Mouse (Mus musculus) frontal cortex, postnatal 14 days (tissue): ENCODE results near the gene Ccl11.

Source experiments
- DNase-seq, 2 experiments: peaks; one replicate each; pipeline ENCODE4 v3.0.0; 2022; ENCODE audit warnings: low spot score in 2 of 2

Gene Ccl11

DNA sequence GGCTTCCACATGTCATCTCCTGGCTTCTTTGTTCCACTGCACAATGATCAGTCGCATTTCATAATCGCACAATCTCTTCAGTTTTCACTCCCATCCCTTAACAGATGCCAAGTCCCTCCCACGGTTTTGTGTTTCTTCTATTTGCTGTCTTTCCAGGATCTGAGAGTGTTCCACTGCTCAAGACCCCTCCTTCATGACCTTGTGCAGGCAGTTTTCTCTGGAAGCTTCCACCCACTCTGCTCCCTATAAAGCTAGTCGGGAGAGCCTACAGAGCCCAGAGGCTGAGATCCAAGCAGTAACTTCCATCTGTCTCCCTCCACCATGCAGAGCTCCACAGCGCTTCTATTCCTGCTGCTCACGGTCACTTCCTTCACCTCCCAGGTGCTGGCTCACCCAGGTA lies at the start of gene Ccl11:
TSS of gene Ccl11 (plus strand) at position 178 of the 400 bp plus-strand sequence.
- peak in 1 of 2 experiments; percentile 9 for DNase-seq

DNA sequence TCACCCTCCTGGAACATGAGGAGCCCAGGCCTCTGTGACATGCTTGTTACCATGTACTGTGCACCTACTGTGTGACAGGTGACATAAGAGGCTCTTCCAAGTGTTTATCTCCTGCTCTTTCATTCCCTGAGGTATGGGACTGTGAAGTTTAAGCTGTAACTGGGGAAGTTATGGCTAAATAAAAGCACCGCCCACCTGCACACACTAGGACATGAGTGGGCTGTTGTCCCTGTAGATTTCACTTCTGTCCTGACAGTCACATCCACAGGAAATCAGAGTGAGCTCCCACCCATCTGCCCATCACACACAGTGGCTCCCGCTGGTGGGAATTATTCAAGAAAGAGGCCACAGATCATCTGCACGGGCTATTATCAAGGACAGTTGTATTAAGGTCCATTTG lies 47.5 kb upstream of the Ccl11 start:
- DNase-seq = no peak

DNA sequence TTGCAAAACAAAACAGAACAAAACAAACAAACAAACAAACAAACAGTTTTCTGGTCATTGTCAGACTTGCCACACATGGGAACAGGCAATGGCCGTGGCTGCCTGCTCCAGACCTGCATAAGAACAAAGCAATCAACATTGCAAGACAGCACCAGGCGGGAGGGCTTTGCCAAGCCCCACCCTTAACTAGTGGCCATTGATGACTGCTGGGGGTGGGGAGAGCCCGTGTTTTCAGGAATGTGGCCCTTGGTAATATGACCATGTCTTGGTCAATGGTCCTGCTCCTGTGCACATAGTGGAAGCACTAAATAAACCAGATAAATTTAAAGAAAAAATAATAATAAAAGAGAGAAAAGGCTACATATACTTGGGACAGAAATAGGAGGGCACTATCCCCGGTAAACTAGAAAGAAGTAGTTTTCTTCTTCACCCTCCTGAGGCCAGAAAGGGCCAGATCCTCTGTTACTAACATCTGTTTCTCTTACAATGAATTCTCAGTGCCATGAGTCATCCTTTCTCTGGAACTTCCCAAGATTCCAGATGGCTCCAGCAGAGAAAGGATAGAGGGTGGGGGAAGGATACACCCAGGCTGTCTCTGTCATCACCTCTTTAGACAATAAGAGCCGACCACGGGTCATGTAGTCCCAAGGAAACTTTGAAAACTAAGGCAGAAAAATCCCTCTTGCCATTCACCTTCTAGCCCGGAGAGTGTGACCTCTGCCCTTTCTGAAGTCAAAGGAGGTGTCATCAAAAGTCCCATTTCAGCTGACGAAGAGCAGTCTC lies 46.0 kb upstream of the Ccl11 start:
- DNase-seq = no peak

DNA sequence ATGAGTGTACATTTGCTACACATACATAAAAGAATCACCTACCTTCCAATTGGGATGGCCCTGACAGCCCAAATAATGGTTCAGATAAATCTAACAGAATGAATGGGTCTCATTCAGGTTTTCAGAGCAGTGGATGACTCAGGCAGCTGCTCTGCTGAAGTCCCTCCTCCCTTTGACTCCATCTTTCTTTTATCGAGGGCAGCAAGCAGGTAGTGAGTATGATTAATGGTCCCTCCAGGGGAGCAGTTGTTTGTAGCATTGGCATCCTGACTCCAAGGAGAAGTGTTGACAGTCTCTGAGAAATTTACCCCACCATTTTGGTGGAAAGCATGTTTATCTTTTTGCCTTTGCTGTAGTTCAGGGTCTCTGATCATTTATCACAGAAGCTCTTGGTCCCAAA lies 43.9 kb upstream of the Ccl11 start:
- DNase-seq = no peak

DNA sequence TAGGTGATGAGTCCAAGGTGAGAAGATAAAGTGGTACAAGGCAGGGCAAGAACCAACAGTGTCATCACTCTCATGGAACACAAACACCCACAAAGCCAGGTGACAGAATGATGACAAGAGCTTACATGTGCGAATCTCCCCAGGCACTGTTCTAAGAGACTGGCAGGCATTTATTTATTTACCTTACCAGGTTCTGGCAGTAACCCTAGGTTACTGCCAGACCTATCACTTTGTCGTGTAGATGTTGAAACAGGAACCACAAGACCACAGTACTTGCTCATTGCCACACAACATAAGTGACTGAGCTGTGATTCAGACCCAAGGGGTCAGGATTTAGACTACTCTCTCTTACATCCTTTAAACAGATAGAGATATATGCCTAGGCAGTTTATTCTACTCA lies 42.6 kb upstream of the Ccl11 start:
- DNase-seq = no peak

DNA sequence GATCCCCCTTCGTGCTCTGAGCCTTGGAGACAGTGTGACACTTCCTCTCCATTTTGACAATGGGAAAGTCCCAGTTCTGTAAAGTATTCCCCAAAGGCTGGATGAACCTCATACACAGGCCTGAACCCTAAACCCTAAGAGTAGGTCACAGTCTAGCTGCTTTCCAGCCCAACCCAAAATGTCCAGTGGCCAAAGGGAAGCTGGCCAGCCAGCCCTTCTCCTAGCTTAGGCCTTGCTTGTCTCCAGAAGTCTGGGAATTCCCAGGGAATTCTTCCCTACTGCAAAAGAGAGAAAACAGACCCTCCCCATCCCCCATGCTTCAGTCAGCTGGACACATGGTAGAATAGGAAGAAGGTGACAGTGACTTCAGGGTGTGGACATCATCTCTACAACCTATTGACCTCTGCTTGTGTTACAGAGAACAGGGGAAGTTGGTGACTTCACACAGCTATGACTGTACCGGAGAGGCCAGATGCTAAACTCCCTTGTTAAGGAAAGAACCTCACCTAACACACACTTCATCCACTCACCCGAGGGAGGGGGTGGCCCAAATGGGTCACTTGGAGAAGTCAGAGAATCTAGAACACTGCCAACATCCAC lies 41.3 kb upstream of the Ccl11 start:
- DNase-seq = no peak

DNA sequence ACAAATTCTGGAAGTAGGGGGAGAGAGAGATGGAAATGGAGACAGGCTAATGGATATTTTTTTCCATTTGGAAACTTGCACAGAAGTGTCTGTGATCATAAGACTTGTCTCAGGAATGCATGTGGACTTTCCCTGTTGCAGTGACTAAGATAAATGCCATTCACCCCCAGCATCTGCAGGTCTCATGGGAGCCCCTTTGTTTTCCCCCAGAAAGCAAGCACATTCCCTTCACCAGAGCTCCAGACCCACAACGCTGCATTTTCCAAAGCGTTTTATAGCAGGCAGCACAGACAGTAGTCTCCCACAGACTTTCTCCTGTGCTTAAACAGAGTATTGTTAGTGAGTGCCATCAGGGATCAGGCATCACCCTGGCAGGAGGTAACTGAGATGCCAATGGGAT lies 38.2 kb upstream of the Ccl11 start:
- no peak for DNase-seq

DNA sequence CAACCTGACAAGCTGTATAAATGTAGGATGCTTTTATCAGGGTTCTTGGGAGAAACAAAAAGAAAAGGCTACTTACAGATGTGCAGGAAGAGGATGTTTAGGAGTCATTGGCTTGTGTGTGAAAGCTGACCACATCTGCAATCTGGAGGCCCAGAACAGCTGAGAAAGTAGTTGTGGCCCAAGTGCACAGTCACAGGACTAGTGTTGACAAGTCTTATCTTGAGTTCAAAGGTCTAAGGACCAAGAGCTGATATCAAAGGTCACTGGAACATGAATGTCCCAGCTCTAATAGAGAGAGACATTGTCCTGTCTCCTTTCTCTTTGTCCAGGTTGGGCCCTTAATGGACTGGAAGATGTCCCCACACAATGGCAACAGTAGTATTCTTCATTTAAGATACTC lies 37.8 kb upstream of the Ccl11 start:
- no peak for DNase-seq

DNA sequence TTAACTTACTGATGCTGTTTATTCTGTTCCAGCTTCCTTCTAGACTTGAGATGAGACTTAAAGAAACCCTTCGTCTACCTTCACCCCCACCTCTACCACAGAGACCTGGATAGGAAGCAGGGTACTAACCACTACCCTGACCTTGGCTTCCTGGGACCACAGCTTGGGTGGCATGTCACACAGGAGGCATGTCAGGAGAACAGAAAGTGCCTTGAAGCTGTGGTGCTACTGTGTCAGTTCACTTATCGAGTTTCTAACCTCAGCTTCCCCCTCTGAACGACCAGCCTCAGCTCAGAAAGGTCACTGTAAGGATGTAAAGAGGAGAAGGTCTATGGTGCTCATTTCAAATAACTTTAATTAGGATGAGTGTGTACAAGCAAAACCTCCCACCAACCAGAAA lies 36.2 kb upstream of the Ccl11 start:
- no peak for DNase-seq

DNA sequence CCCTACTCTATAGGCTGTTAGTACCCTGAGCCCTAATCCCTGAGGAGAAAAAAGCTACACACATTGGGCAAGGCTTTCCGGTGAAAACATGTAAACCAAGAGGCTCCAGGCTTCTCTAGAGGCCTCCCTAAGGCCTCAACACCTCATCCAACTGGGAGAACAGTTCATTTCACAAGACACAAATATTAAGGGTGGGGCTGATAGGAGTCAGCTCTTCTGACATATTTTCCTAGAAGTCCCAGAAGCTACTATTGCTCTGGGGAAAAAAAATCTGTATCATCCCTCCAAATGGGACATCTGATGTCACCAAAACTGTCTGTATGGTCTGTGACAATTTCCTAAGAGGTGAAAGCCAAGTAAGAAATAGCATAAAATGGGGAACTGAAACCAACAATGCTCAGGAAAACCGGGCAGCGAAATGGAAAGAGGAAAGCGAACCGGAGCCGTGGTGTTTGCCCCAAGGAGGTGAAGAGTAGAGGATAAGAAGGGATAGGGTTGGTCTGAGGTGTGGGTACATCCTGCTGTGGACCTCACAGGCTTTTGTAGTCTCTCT lies 35.0 kb upstream of the Ccl11 start:
- no peak for DNase-seq

DNA sequence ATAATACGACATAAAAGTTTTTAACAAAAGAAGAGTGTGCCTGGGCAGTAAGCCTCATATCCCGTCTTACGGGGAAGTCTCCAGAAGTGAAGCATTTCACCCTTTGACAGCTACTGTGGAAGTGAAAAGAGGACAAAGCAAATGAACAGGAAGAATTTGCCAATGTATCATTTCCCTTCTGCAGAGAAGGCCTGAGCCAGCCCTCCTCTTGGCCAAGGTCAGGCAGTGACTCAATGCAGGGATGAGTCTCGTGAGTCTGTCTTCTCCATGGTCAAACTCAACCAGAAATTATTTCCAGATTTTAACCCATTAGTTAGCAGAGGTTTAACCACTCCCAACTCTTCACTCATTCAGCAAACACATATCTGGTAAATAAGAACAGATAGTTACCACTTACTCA lies 33.9 kb upstream of the Ccl11 start:
- DNase-seq = no peak

DNA sequence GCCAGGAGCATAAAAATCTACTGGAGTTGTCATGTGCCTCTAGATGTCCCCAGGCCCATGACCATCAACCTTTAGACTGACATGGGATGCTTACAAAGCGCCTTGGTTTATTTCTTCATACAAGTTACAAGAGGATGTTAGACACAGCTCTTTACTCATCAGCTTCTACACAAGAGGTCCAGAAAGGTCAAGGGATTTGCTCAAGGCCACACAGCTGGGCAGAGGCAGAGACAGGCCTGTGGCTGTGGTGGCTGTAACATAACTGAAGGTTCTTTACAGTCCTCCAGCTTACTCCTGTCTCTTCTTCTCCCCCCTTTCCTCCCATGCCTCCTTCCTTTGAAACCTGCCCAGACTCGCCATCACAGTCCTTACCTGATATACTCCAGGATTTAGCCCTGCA lies 27.5 kb upstream of the Ccl11 start:
- DNase-seq = no peak

DNA sequence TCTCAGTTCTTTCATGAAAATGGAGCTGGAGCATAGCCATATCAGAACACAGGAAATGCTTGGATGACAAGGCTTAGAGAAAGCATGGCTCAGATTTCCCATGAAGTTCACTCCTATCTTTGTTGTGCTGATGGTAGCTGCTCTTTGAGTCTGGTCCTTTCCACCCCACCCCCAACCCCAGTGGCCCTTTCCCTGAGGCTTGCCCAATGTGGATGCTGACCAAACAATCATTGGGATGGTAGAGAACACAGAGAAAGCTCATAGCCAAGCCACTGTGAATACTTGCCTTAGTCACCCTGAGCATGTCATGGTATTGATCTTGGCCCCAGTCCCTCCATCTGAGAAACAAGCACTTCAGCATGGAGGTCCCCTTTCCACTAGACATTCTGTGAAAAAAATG lies 25.5 kb upstream of the Ccl11 start:
- DNase-seq = no peak

DNA sequence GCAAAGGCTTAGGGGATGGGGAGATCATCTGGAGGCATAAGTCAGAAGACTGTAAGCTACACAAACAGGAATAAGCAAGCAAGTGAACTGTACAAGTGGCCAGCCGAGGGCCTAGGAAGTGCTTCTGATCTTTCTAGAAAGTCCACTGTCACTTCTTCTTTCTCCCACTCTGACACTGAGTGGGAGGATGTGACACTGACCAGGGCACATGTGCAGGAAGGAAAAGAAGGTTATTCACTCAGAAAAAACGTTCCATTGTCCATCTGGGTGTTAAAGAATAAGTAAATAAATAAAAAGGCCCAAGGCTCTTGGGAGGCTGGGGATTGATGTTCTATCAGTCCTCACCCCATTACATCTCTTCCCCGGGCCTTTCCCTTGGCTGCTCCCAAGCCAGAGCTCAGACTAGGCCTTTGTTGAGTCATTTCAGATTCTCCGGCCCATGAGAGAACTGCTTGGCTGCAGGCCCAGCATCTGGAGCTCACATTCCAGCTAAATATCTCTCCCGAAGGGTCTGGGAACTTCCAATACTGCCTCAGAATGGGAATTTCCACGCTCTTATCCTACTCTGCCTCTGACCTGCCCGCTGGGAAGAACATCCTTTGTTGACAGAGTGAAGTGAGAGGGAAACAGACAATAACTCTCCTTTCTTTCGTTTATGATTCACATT lies 24.8 kb upstream of the Ccl11 start:
- no peak for DNase-seq

DNA sequence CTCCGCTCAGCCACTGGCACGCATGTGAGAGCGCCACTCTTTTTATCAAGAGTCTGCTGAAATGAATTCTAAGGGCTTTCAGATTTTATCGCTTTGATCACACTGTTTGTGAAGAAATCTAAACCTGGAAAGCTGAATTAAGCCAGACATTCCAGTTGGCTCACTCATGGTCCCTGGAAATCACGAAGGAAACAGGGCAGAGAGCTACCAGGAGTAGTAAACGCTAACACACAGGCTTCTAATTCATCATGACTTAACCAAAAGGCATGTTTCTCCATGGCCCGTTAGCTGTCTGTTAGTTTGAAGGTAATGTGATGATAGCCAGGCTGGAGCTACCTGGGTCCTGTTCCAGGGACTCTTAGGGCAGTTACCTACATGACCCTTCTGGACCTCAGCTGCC lies 23.2 kb upstream of the Ccl11 start:
- DNase-seq = no peak

DNA sequence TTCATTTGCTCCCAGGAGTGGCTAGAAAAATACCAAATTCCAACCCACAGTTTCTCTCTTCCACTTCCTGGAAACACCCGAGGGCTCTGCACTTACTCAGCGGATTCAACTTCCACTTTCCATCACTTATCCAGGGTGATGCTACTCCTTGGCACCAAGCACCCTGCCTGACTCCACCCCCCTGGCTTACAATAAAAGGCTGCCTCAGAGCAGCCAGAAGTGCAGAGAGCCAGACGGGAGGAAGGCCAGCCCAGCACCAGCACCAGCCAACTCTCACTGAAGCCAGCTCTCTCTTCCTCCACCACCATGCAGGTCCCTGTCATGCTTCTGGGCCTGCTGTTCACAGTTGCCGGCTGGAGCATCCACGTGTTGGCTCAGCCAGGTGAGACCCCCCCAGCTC lies 22.3 kb upstream of the Ccl11 start, which contains the start of gene Ccl2:
TSS of gene Ccl2 (plus strand) at position 216 of the 400 bp plus-strand sequence.
- DNase-seq = peak; percentile 35 to 55

DNA sequence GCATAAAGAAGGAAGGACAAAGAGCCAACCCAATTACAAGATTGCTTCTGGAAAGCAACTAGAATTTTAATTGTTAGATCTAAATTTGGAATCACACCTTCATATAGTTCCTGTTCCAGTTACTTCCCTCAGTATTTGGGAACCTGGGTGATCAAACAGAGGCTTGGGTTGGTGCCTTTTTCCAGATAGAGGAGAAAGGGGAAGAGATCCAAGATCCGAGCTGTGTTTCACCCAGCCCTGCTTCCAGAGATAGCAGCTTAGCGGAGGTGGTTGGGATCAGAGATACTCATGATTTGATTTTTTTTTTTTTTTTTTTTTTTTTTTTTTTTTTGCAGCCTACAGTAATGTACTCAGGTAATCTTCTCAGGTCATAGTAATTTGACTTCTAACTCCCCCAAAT lies 21.8 kb upstream of the Ccl11 start:
- DNase-seq = no peak

DNA sequence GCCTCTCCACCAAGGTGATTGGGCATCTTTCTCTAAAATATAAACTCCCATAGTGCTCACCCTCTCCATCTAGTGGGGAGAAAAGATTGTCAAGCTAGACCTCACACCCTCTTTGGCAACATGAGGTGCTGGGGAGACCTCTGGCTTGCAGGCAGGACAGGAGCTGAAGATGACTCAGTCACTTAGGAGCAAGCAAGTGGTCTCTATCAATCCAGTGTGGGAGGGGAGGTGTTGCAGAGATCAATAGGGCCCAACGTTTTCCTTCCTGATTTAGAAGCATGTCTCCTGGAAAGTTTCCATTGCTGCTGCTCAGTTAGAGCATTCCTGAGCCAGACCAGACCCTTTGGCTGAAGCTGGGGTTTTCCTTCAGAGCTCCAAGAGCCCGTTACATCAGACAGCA lies 19.1 kb upstream of the Ccl11 start, which contains the start of gene Gm17268:
TSS of gene Gm17268 (minus strand) at position 28 of the 400 bp plus-strand sequence.
- no peak for DNase-seq

DNA sequence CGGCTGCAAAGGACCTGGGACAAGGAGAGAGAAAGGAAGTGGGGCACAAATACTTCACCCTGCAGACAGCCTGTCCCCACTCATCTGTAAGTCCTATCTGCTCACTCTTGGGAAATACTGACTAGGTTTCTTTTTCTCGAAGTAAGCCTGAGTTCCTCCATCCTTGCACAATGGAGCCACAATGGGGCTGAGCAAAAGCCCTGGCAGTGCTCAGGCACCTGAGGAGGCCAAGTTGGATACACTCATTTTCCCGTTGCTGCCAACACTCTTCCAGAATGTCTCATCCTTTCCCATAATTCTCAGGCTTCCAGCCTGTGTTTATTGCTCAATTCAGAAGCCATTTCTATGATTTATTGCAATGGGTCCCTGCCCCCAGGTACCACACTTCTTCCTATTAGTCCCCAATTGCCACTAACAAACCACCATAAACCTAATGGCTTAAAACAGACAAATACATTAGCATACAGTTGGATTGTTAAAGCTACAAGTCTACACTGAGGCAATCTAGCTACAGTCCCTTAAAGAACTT lies 18.4 kb upstream of the Ccl11 start:
- DNase-seq = no peak

DNA sequence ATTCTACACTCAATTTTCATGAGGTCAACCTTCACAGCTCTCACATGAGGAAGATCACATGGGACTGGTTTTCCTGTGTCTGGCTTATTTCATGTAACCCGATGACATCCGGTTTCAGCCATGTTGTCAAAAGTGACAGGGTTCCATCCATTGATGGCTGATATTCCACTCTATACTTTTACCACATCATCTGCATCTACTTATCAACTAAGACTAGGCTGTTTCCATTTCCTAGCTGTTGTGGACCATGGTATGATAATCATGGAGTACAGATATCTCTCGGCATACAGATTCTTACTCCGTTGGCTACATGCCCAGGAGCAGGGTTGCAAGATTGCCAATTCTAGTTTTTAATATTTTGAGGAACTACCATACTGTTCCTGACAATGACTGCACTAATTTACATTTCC lies 15.9 kb upstream of the Ccl11 start:
- DNase-seq = no peak

DNA sequence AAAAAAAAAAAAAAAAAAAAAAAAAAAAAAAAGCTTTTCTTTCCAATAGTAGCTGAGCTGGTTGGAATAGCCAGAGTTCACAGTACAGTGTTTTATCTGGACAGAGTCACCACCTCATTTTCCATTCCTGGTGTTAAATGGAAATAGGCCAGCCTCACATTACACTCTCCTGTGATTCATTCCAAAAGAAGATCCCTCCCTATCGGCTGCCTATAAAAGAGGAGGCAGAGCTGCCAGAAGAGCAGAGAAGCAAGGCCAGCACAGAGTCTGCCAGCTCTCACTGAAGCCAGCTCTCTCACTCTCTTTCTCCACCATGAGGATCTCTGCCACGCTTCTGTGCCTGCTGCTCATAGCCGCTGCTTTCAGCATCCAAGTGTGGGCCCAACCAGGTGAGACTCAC lies 12.2 kb upstream of the Ccl11 start, which contains the start of gene Ccl7:
TSS of gene Ccl7 (plus strand) at position 242 of the 400 bp plus-strand sequence.
- DNase-seq = peak in 1 of 2 experiments; percentile 5

DNA sequence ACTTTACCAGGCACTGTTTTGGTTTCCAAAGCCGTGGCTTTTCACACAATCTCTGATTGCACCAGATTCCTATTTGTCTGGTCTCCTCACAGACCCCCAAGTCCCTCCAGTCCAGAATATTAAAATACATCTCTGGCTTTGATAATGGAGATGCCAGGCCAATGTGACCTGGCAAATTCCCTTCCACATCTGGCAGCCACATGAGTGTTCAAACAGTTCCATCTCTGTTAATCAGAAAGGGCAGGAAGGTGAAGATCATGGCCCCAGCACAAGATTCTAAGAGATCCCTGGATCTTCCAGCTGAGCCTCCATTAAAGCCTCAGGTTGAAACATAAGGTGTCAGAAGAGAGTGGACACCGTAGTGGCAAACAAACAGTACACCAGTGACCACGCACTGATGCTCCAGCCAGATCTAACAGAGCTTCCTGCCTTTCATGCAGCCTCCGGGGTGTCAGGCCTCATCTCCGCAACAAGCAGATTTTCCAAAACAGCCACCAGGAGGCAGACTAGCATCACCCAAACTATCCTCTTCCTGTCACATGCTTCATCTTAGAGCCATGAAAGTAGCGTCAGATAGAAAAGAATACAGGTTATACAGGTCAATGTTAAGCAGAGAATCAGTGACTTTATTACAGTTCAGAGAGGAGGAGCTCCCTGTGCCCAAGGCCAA lies 9.7 kb upstream of the Ccl11 start:
- DNase-seq = peak; percentile 16 to 22
